Mouse (Mus musculus) heart, postnatal 0 days (tissue): Measurements from ENCODE around the gene Kansl3.

ENCODE experiments used
- CTCF ChIP-seq: IDR thresholded peaks from 2 replicates; pipeline ENCODE4 v1.5.1; 2016; ENCODE audit warnings: antibody characterized with exemption, control low read depth, low read depth
- EP300 ChIP-seq: IDR thresholded peaks from 2 replicates; pipeline ENCODE4 v1.6.1; 2016; ENCODE audit warnings: antibody characterized with exemption, low read depth

GRCm38 (mm10) chr1:36315776-36316100 is 53.2 kb downstream of the Kansl3 start:
- TF ChIP-seq EP300: no peak
- no peak for TF ChIP-seq CTCF
